Mouse (Mus musculus) cerebellum, adult 9-11 months (tissue): Measurements from ENCODE around the gene Apool.
A peak's percentile ranks its signal among the peaks of the same experiment; 100 is the strongest.

Source experiments
- DNase-seq: peaks from one replicate; pipeline ENCODE4 v3.0.0; 2022

The Apool gene

GRCm38 (mm10) chrX:112310804-112311530 is at the start of gene Apool:
Apool (plus strand) TSS chrX:112311334.
- peak; percentile 79 for DNase-seq

GRCm38 (mm10) chrX:112273550-112273949 is 37.6 kb upstream of the Apool start:
- no peak for DNase-seq

GRCm38 (mm10) chrX:112311531-112311887 is 375 bp downstream of the Apool start:
- DNase-seq: no peak

- no peak for DNase-seq
These were observed 960 bp downstream of the Apool start for GRCm38 (mm10) chrX:112312094-112312493.

GRCm38 (mm10) chrX:112320273-112320672 is 9.1 kb downstream of the Apool start:
- no peak for DNase-seq

GRCm38 (mm10) chrX:112339486-112339885 is 28.4 kb downstream of the Apool start:
- DNase-seq: no peak

- no peak for DNase-seq
These were observed 36.6 kb downstream of the Apool start for GRCm38 (mm10) chrX:112347467-112348394.

GRCm38 (mm10) chrX:112348395-112348791 is 37.3 kb downstream of the Apool start:
- DNase-seq: no peak

- DNase-seq: no peak
These were observed 57.3 kb downstream of the Apool start for GRCm38 (mm10) chrX:112368426-112368825.

GRCm38 (mm10) chrX:112370577-112371410 is 59.7 kb downstream of the Apool start:
- DNase-seq: peak; percentile 61

GRCm38 (mm10) chrX:112406679-112407078 is 95.5 kb downstream of the Apool start, which contains the start of gene Satl1:
Satl1 (minus strand) TSS chrX:112406779.
- DNase-seq: no peak

- no peak for DNase-seq
These were observed 101.2 kb downstream of the Apool start for GRCm38 (mm10) chrX:112412309-112412708.
